Mouse (Mus musculus) skeletal muscle tissue, postnatal 0 days (tissue): ENCODE measurements around the gene Emid1. TPM values are rescaled to one million over a fixed set of nuclear protein-coding genes. Genes with fewer than 3 reads are reported as not detected.

ENCODE experiments used
- polyA plus RNA-seq: library from polyadenylated mRNA; unstranded; fragments of >200 nt; fragmentation: Nextera tagmentation; extraction: Ambion mirVana; gene quantifications from 2 replicates; pipeline ENCODE4 v1.2.1, GENCODE M21; 2015

Gene Emid1
- polyA plus RNA-seq: 6.6 and 6.7 TPM in 2 replicates

DNA sequence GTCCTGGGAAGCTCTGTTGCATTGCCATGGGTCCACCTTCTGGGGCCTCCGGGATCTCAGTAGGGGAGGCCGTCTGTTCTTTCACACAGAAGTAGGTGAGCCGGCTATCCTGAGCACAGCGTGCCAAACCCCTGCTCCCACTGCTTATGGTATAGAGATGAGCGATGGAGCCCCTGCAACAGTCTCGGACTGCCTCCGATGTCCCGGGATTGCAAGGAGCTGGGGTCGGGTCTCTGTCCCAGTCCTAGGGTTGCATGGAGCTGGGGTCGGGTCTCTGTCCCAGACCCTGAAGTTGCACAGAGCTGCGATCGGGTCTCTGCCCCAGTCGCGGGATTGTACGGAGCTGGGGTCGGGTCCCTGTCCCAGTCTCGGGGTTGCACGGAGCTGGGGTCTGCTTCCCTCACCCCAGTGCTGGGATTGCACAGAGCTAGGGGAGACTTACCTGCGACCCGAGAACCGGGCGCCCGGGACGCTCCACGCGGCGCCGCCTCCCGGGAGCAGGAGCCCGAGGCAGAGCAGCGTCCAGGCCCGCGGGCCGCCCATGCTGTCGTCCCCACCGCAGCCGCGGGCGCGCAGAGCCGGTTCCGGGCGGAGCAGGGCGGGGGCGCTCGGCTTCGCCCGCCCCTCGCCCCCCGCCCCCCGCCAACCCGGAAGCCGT lies at the start of gene Emid1:
TSS of gene Emid1 (minus strand) at position 578 of the 658 bp plus-strand sequence.

DNA sequence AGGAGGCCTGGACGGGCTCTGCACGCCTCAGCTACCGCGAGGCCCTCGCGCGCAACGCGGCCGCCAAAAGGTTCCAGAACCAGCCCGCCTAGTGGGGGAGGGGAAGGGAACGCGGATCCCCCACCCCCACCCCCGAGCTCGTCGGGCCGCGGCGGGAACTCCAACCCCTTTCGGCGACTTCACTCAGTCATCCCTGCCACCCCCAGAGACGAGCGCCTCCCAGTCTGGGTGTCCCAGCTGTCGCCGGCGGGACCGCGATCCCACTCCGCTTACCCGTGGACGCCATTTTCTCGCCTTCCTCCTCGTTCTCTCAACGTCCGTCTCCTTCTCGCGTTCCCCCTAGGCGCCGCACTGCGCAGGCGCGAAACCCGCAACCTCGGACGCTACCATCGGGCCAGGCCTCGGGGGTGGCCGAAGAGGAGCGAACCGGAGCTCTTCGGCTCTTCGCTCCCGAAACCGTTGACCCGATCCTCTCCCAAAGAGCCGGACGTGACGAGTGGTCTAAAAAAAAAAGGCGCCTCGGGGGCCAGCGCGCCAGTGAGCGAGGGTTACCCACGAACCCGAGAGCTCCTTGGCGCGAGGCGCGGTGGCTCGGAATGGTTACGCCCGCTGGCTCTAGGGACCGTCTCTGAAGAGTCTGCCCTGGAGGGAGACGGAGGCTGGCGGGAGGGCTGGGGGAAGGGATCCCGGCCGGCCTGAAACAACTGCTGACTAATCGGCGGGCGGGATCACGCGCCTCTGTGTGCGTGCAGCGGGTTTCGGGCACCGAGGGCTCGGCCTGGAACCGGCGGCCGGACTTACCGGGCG lies 53.1 kb downstream of the Emid1 start, which contains the start of the genes Rhbdd3 and Ewsr1:
TSS of gene Rhbdd3 (plus strand) at position 191 of the 807 bp plus-strand sequence.
TSS of gene Ewsr1 (minus strand) at position 531 of the 807 bp plus-strand sequence.

DNA sequence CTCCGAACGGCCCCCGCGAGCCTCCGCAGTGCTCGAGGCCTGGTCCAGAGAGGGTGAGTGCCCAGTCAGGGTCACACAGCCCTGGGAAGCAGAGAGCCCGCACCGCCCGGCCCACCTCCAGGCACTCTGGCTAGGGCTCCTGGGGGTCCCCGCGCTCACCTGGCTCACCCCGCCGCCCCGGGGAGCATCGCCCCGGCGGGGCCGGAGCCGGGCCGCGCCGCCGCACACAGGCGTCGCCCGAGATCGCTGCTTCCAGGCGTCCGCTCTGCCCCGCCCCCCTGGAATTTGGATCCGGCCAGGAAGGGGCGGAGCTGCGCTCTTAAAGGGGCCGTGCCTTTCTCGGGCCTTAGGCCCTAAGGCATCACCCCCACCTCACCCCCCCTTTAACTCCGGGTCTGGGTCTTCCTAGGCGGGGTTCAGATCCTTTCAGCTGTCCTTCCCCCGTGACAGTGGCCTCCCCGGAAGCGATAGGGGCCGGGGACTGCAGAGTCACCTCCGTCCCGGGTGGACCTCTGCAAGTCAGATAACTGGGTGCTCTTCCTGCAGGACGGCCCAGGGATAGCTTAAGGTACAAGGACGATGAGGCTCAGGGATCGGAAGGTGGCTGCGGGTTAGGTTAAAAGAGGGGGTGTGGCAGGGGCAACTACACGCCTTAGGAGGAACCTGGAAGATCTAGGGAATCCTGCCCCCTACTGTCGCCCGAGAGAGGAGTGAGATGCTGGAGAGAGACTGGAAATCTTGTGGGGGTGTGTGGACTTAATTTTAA lies 86.8 kb downstream of the Emid1 start, which contains the start of gene Gas2l1:
TSS of gene Gas2l1 (minus strand) at position 272 of the 766 bp plus-strand sequence.

GRCm38 (mm10) chr11:5057856-5058641 lies 94.0 kb downstream of the Emid1 start, which contains the start of gene Rasl10a:
TSS of gene Rasl10a (plus strand) at chr11:5058128.

Other genes starting within 250 kb of the Emid1 start
- gene Nefh, start 204.2 kb downstream of the Emid1 start, polyA plus RNA-seq: 0.02 and 0.15 TPM in 2 replicates
- 25.6 and 28.4 TPM in 2 replicates for gene Ap1b1, start 165.4 kb downstream of the Emid1 start, polyA plus RNA-seq
- gene Rasl10a, start 94.1 kb downstream of the Emid1 start, polyA plus RNA-seq: 3.2 and 4.1 TPM in 2 replicates
- gene Gas2l1, start 86.9 kb downstream of the Emid1 start, polyA plus RNA-seq: 12.1 and 22.4 TPM in 2 replicates
- gene Rhbdd3, start 53.3 kb downstream of the Emid1 start, polyA plus RNA-seq: 27.8 and 29.7 TPM in 2 replicates
- 215 TPM in 2 replicates for gene Ewsr1, start 53.0 kb downstream of the Emid1 start, polyA plus RNA-seq
- gene Kremen1, start 109.3 kb upstream of the Emid1 start, polyA plus RNA-seq: 41.7 and 52.5 TPM in 2 replicates